Mouse (Mus musculus): ENCODE measurements around the gene Galnt6. TPM values are rescaled to one million over a fixed set of nuclear protein-coding genes. Genes with fewer than 3 reads are reported as not detected.

Galnt6 gene
- total RNA-seq, 2 experiments from 2014 or later = 0.17 to 0.20 TPM

GRCm38 (mm10) chr15:100666851-100667250, 62.3 kb downstream of the Galnt6 start:
- intact Hi-C loops (cut with DNase I) = no loop called here

GRCm38 (mm10) chr15:100666219-100666696, 62.9 kb downstream of the Galnt6 start:
- intact Hi-C loops (cut with DNase I) = no loop called here
- DNase-seq = no peak

More at GRCm38 (mm10) chr15:100666851-100667250, 62.3 kb downstream of the Galnt6 start:
- no peak for DNase-seq

GRCm38 (mm10) chr15:100665411-100666218, 63.6 kb downstream of the Galnt6 start:
- intact Hi-C loops (cut with DNase I) = no loop called here
- DNase-seq = no peak

GRCm38 (mm10) chr15:100664813-100665274, 64.3 kb downstream of the Galnt6 start:
- DNase-seq = no peak
- intact Hi-C loops (cut with DNase I) = no loop called here

GRCm38 (mm10) chr15:100660805-100661204, 68.4 kb downstream of the Galnt6 start:
- intact Hi-C loops (cut with DNase I) = no loop called here
- no peak for DNase-seq

GRCm38 (mm10) chr15:100660306-100660705, 68.9 kb downstream of the Galnt6 start:
- intact Hi-C loops (cut with DNase I) = no loop called here
- peak; percentile 44 to 56 for DNase-seq

GRCm38 (mm10) chr15:100655201-100655600, 74.0 kb downstream of the Galnt6 start:
- intact Hi-C loops (cut with DNase I) = no loop called here

GRCm38 (mm10) chr15:100654271-100654670, 74.9 kb downstream of the Galnt6 start:
- intact Hi-C loops (cut with DNase I) = no loop called here
- DNase-seq = no peak

More at GRCm38 (mm10) chr15:100655201-100655600, 74.0 kb downstream of the Galnt6 start:
- DNase-seq = no peak

GRCm38 (mm10) chr15:100651610-100652009, 77.6 kb downstream of the Galnt6 start:
- intact Hi-C loops (cut with DNase I) = no loop called here
- DNase-seq = no peak

- no peak for DNase-seq
- intact Hi-C loops (cut with DNase I) = no loop called here
Observed at GRCm38 (mm10) chr15:100650111-100650510, 79.1 kb downstream of the Galnt6 start.

- intact Hi-C loops (cut with DNase I) = no loop called here
- no peak for DNase-seq
Observed at GRCm38 (mm10) chr15:100646161-100646560, 83.0 kb downstream of the Galnt6 start.

- intact Hi-C loops (cut with DNase I) = no loop called here
- DNase-seq = no peak
Observed at GRCm38 (mm10) chr15:100642451-100642850, 86.7 kb downstream of the Galnt6 start.

Small RNA genes lying within 50 kb of the gene (microRNA-seq; reads per million reads assigned to microRNA genes)
- 0 reads per million in 2 experiments for gene Mir6961

Other genes with a start within 250 kb of the Galnt6 start
- gene Csrnp2, start 233.9 kb downstream of the Galnt6 start, total RNA-seq (2021) = 1 to 10 TPM; 2.3 to 2.5 TPM
- 10 to 100 TPM in 1 of 2 experiments, 1 to 10 TPM in 1; 9.2 to 10.8 TPM for gene Tfcp2, start 177.4 kb downstream of the Galnt6 start, total RNA-seq (2021)
- 10 to 100 TPM; 10.4 to 14.1 TPM for gene Pou6f1, start 129.4 kb downstream of the Galnt6 start, total RNA-seq (2021)
- gene Dazap2, start 114.0 kb downstream of the Galnt6 start, total RNA-seq (2021) = 10 to 100 TPM; 50.3 to 66.5 TPM
- 1 to 10 TPM; 2.4 to 4.1 TPM for gene Smagp, start 92.4 kb downstream of the Galnt6 start, total RNA-seq (2021)
- gene Bin2, start 59.8 kb downstream of the Galnt6 start, total RNA-seq (2021) = 1 to 10 TPM in 1 of 2 experiments, under 1 TPM in 1; 0.44 to 1.1 TPM
- not detected for gene Cela1, start 41.5 kb downstream of the Galnt6 start, total RNA-seq (2021)
- gene Slc4a8, start 32.4 kb upstream of the Galnt6 start, total RNA-seq (2021) = 1 to 10 TPM; 1.6 to 2.0 TPM
- under 1 TPM in 1 of 2 experiments, not detected in 1; 0.43 TPM for gene Scn8a, start 140.5 kb upstream of the Galnt6 start, total RNA-seq (2021)